In the genomic region with DNA sequence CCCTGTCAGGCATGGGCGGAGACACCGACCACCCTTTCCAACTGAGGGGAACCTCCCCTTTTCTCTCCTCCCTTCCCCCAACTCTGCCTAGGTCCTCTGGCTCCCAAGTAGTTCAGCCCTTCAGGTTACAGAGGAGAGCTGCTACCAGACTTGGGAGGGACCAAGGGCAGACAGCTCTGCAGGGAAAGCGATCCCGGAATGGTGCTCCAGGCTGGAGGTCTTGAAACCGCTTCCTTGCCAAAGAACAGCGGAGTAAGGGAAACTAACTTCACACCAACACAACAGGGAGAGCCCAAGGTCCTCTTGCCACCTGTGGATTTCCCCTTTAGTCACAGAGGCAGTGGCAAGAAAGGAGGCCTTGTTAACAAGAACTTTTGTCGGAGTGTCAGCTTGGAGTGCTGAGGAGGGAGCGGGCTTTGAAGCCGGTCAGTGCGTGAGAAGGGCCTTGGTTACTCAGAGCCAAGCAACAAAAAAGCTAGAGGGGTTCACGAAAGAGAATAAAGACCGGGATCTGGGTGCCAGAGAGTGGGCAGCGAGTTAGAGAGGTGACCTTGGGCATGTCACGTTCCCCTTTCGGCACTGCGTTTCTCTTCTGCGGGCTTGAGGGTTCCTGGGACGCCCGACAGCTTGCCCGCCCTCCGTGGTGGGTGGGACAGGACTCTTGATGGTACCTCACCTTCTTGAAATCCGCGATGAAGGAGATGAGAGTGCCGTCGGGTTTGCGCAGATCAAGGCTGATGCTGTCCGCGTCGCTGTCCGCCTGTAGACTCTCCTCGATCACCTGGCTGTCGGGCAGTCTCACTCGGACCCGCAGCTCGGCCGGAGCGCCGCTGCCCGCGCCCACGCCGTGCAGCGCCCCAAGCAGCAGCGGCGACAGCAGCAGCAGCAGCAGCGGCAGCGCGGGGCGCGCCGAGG, we compare ENCODE assay signal across 8 mouse cellular contexts. TPM values are rescaled to one million over a fixed set of nuclear protein-coding genes. Genes with fewer than 3 reads are reported as not detected.
DNase-seq lines count a peak whose midpoint lies in the region; ATAC-seq and TF ChIP-seq lines count a peak whose summit lies in the region.

No protein-coding gene starts in this region.

- no peak for TF ChIP-seq CTCF in heart, adult 2 months (IDR thresholded peaks at IDR 0.05)
- no peak for TF ChIP-seq CTCF in heart, postnatal 0 days (IDR thresholded peaks at IDR 0.05; ENCODE audit: low read depth)

- TF ChIP-seq POLR2A in heart, adult 2 months (IDR thresholded peaks at IDR 0.05; ENCODE audit: insufficient read depth, low read depth, low read length) = peak; percentile 51; the same call in 1 of the 2 replicates

- no peaks in the 10 kb centered on the region for H3K36me3 ChIP-seq in heart, adult 2 months (ENCODE audit: control insufficient read depth, insufficient read depth, low read length)
- H3K36me3 ChIP-seq in heart, postnatal 0 days (replicated peaks; ENCODE audit: control insufficient read depth, insufficient read depth, low read length) = no peaks in the 10 kb centered on the region
- H3K36me3 ChIP-seq in liver, embryonic 12.5 days = peaks cover 20% of the 10 kb centered on the region

- peak in 1 of 2 experiments; percentile 42 for DNase-seq in heart, adult 2 months
- DNase-seq in heart, postnatal 14 days = no peak
- peak; percentile 44 for DNase-seq in adipocyte (ENCODE audit: low spot score)
- DNase-seq in heart, postnatal 0 days (ENCODE audit: low spot score) = no peak
- peak; percentile 43 to 50 for DNase-seq in spleen, postnatal 10 days (ENCODE audit: low spot score in 2 of 2)
- no peak for DNase-seq in testis, postnatal 10 days (ENCODE audit: low spot score)
- DNase-seq in layer of hippocampus, postnatal 36 days = no peak

- 6% methylated on average over 51 of the region's 51 CpGs for WGBS in heart, adult 2 months
- WGBS in heart, postnatal 0 days = 4% methylated on average over 46 of the region's 51 CpGs
- WGBS in liver, embryonic 12.5 days (ENCODE audit: insufficient replicate concordance) = under 1% methylated on average over 51 of the region's 51 CpGs

- ATAC-seq in heart, postnatal 0 days (ENCODE audit: insufficient read depth, low read depth) = peak; percentile 12; the same call in 1 of the 2 replicates
- ATAC-seq in liver, embryonic 12.5 days = no peak

- H3K79me2 ChIP-seq in heart, adult 2 months (replicated peaks; ENCODE audit: control insufficient read depth, insufficient read depth, low read length) = no peaks in the 10 kb centered on the region

- H3K27me3 ChIP-seq in heart, adult 2 months (ENCODE audit: control insufficient read depth, insufficient read depth, low read length) = no peaks in the 10 kb centered on the region
- H3K27me3 ChIP-seq in heart, postnatal 0 days (ENCODE audit: control insufficient read depth, insufficient read depth, low read length) = no peaks in the 10 kb centered on the region
- H3K27me3 ChIP-seq in liver, embryonic 12.5 days (replicated peaks) = no peaks in the 10 kb centered on the region

- intact Hi-C loops in heart, adult 2 months (cut with DNase I) = no loop called here
- intact Hi-C loops in heart, postnatal 14 days (cut with DNase I) = no loop called here

- no peak for TF ChIP-seq EP300 in heart, adult 2 months (IDR thresholded peaks at IDR 0.05; ENCODE audit: insufficient read depth, low read depth, low read length)
- TF ChIP-seq EP300 in heart, postnatal 0 days (IDR thresholded peaks at IDR 0.05; ENCODE audit: low read depth) = no peak

- H3K9me3 ChIP-seq in heart, postnatal 0 days (replicated peaks; ENCODE audit: control insufficient read depth, low read length) = no peaks in the 10 kb centered on the region
- no peaks in the 10 kb centered on the region for H3K9me3 ChIP-seq in liver, embryonic 12.5 days (replicated peaks)

- H3K9ac ChIP-seq in heart, adult 2 months (ENCODE audit: low read depth, low read length) = peak overlapping the region; percentile 79
- H3K9ac ChIP-seq in heart, postnatal 0 days (replicated peaks; ENCODE audit: low read depth, low read length) = peak overlapping the region; percentile 61
- H3K9ac ChIP-seq in liver, embryonic 12.5 days = peak overlapping the region; percentile 92

- H3K27ac ChIP-seq in heart, adult 2 months = peak overlapping the region; percentile 61
- peak overlapping the region; percentile 65 for H3K27ac ChIP-seq in heart, postnatal 0 days (ENCODE audit: low read depth)
- H3K27ac ChIP-seq in liver, embryonic 12.5 days = peak overlapping the region; percentile 97

- H3K4me2 ChIP-seq in heart, postnatal 0 days (ENCODE audit: low read depth, low read length) = peak overlapping the region; percentile 75
- peak overlapping the region; percentile 88 for H3K4me2 ChIP-seq in liver, embryonic 12.5 days

- H3K4me1 ChIP-seq in heart, adult 2 months (ENCODE audit: control insufficient read depth, insufficient read depth, low read length) = peaks cover 7% of the 10 kb centered on the region
- peaks cover 19% of the 10 kb centered on the region for H3K4me1 ChIP-seq in heart, postnatal 0 days (ENCODE audit: control insufficient read depth, insufficient read depth)
- H3K4me1 ChIP-seq in liver, embryonic 12.5 days = peaks cover 91% of the 10 kb centered on the region

- peak overlapping the region; percentile 81 for H3K4me3 ChIP-seq in heart, adult 2 months
- peak overlapping the region; percentile 76 for H3K4me3 ChIP-seq in heart, postnatal 0 days (ENCODE audit: low read depth, low read length)
- H3K4me3 ChIP-seq in liver, embryonic 12.5 days = peak overlapping the region; percentile 84

RNA-seq across cellular contexts. Expression of gene Oaf, which starts 0.8 kb away (rescaled TPM):
- 10 to 100 TPM in 1 of 2 experiments, 1 to 10 TPM in 1; 6.8 to 11.8 TPM for total RNA-seq in heart, adult 2 months (2021)
- polyA plus RNA-seq in heart, adult 2 months (2012; rRNA removed) = 15.1 and 24.0 TPM in 2 replicates
- 10 to 100 TPM; 13.0 to 14.9 TPM for total RNA-seq in heart, postnatal 14 days (2021)
- total RNA-seq in heart, postnatal 0 days (2014; rRNA removed; ENCODE audit: low replicate concordance) = 15.6 and 26.6 TPM in 2 replicates
- 20.7 and 22.4 TPM in 2 replicates for polyA plus RNA-seq in heart, postnatal 0 days (2015; fragmentation: Nextera tagmentation; extraction: Ambion mirVana)
- 37.8 and 44.1 TPM in 2 replicates for polyA plus RNA-seq in liver, embryonic 12.5 days (2016; fragmentation: Nextera tagmentation; extraction: Ambion mirVana)
- 10 to 100 TPM; 13.1 to 17.7 TPM for total RNA-seq in layer of hippocampus, postnatal 36 days (2021)

RNA-seq across cellular contexts. Expression of gene Pou2f3, which starts 28.7 kb away (rescaled TPM):
- total RNA-seq in heart, adult 2 months (2021) = not detected
- polyA plus RNA-seq in heart, adult 2 months (2012; rRNA removed) = 0.14 and 0.23 TPM in 2 replicates
- not detected for total RNA-seq in heart, postnatal 14 days (2021)
- not detected in 2 replicates for total RNA-seq in heart, postnatal 0 days (2014; rRNA removed; ENCODE audit: low replicate concordance)
- 0.08 and 0.10 TPM in 2 replicates for polyA plus RNA-seq in heart, postnatal 0 days (2015; fragmentation: Nextera tagmentation; extraction: Ambion mirVana)
- not detected in 2 replicates for polyA plus RNA-seq in liver, embryonic 12.5 days (2016; fragmentation: Nextera tagmentation; extraction: Ambion mirVana)
- total RNA-seq in layer of hippocampus, postnatal 36 days (2021) = under 1 TPM; 0.30 to 0.56 TPM

Comparison
In these comparisons a context has a peak if more than half of its experiments do, and no peak if none do; other contexts are left out.
1. DNase-seq: peak in adipocyte (single experiment) and spleen, postnatal 10 days (2 of 2); none in heart, postnatal 14 days (0 of 2), heart, postnatal 0 days (single experiment), testis, postnatal 10 days (single experiment) and layer of hippocampus, postnatal 36 days (0 of 2).
2. Peak in every context shown above with its lines, with median percentiles within 50 percentile points of each other: H3K27ac ChIP-seq, H3K4me3 ChIP-seq and H3K9ac ChIP-seq.